Mouse (Mus musculus) hindbrain, embryonic 10.5 days (tissue): ENCODE measurements around the gene Ets1. TPM values are rescaled to one million over a fixed set of nuclear protein-coding genes. Genes with fewer than 3 reads are reported as not detected.

Experiments
- DNase-seq: peaks from one replicate; pipeline ENCODE4 v3.0.0-alpha.2; 2017; ENCODE audit warnings: low spot score
- H3K27ac ChIP-seq: fragments of 300-500 bp; sonication (generic); 2 replicates; pipeline ENCODE4 v1.5.1; 2016; ENCODE audit warnings: mild to moderate bottlenecking, moderate library complexity
- H3K27me3 ChIP-seq: fragments of 300-500 bp; sonication (generic); 2 replicates; pipeline ENCODE4 v1.6.1; 2016; ENCODE audit warnings: mild to moderate bottlenecking; ENCODE audit not compliant: poor library complexity, insufficient read depth, severe bottlenecking
- H3K36me3 ChIP-seq: fragments of 300-500 bp; sonication (generic); 2 replicates; pipeline ENCODE4 v1.6.1; 2016; ENCODE audit warnings: mild to moderate bottlenecking, moderate library complexity
- H3K4me1 ChIP-seq: fragments of 300-500 bp; sonication (generic); replicated peaks from 2 replicates; pipeline ENCODE4 v1.6.1; 2016; ENCODE audit warnings: mild to moderate bottlenecking
- H3K4me3 ChIP-seq: fragments of 300-500 bp; sonication (generic); 2 replicates; pipeline ENCODE4 v1.5.1; 2016; ENCODE audit warnings: mild to moderate bottlenecking, moderate library complexity
- H3K9me3 ChIP-seq: fragments of 300-500 bp; sonication (generic); 2 replicates; pipeline ENCODE4 v1.6.1; 2016; ENCODE audit warnings: mild to moderate bottlenecking, moderate library complexity
- WGBS: fragments of 180-500 bp; shearing (Covaris S2); methylation state at CpG from one replicate; pipeline ENCODE4 v1.1.7; 2016; 5-methylcytosine and 5-hydroxymethylcytosine counted together
- polyA plus RNA-seq: library from polyadenylated mRNA; unstranded; fragments of >200 nt; fragmentation: Nextera tagmentation; extraction: Ambion mirVana; gene quantifications from 2 replicates; pipeline ENCODE4 v1.2.1, GENCODE M21; 2016

Gene Ets1
- polyA plus RNA-seq, 1 experiment from 2014 or later = 29.0 TPM

DNA sequence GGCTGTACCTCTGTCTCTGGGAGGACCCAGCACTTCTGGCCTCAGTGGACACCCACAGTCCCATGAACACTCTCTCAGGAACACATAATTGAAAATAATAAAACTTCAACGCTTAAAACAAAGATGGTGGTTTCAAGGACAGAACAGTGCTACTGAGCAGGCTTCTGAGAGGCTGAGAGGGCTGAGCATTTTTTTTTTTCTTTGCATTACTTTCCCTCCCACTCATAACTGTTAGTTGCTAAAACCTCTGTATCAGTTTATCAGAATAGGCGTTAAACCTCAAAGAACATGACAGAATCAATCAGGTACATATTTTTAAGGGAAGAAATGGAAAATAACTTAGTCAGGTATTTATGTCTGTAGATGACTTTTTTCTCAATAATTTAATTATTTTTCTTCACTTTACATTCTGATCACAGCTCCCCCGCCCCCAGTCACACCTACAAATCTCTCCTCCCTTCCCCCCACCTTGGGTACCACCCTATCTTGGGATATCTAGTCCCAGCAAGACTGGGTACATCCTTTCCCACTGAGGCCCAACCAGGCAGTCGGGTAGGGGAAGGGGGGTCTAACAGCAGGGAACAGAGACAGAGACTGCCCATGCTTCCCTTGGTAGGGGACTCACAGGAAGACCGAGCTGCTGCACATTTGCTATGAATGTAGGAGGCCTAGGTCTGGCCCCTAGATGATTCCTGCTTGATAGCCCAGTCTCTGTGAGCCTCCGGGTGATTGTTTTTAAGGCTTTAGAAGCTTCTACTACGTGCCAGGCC lies 68.1 kb downstream of the Ets1 start:
- Histone ChIP-seq H3K27me3 (peaks cover 31% of the 10 kb centered on the region), H3K4me1 (peaks cover 3% of the 10 kb centered on the region), H3K9me3 (no peaks in the 10 kb centered on the region), H3K36me3 (no peaks in the 10 kb centered on the region), H3K4me3 (no peak overlapping the region), H3K27ac (no peak overlapping the region)
- 81% methylated on average over 7 of the region's 7 CpGs for WGBS
- no peak for DNase-seq

DNA sequence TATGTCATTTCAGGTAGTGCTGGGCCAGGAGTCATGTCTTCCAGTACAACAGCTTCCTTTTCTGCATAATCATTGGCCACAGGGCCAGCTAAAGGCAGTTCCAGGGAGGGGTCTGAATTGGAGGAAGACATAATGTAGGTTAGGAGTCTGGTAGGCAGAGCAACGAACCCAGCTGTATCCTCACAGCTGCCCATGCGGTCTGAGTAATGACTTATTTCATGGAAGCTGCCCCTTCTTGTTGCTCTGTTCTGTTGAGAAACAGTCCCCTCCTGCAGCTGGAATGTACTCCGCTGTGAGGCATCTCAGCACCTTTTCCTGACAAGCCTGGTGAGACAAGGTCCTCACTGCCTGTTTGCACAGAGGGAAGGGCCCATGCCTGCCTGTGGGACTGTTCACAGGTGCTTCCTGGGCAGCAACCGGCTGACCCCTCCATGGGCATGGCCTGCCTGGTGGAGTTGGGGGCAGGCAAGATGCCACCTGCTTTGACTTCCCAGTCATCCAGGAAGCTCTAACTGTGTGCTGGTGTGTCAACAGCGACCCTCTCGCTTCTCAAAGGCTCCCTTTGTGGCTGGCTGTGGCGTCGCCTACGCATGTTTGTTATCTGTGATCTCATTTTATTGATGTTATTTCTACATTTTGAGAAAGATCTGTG lies 69.9 kb downstream of the Ets1 start:
- DNase-seq = no peak
- 79% methylated on average over 9 of the region's 9 CpGs for WGBS
- Histone ChIP-seq H3K4me3 (no peak overlapping the region), H3K9me3 (peaks cover 5% of the 10 kb centered on the region; the same call in 1 of the 2 replicates), H3K27ac (no peak overlapping the region), H3K36me3 (no peaks in the 10 kb centered on the region), H3K27me3 (peaks cover 18% of the 10 kb centered on the region), H3K4me1 (peaks cover 13% of the 10 kb centered on the region)

DNA sequence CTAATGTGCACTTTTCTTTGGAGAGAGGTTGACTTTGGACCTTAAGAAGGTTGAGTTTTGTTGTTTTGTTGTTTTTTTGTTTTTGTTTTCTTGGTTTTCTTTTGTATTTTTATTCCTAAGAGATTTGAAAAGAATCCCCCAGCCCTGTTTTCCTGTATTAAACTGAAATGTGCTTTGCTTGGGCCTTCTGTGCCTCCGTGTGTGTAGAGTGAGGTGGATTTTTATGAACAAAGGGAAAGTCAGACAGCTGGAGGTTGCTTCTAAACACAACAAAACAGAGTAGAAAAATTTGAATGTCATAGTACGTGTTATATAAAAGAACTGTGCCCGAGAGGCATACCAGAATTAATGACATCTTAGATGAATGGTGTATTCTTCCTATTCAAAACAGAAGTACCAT lies 71.4 kb downstream of the Ets1 start:
- no peaks in the 10 kb centered on the region for H3K36me3 ChIP-seq
- DNase-seq = no peak
- H3K27ac ChIP-seq = no peak overlapping the region
- peaks cover 28% of the 10 kb centered on the region for H3K4me1 ChIP-seq
- H3K9me3 ChIP-seq = peaks cover 7% of the 10 kb centered on the region; the same call in 1 of the 2 replicates
- no peak overlapping the region for H3K4me3 ChIP-seq
- peaks cover 25% of the 10 kb centered on the region for H3K27me3 ChIP-seq
- 77% methylated on average over 3 of the region's 3 CpGs for WGBS

DNA sequence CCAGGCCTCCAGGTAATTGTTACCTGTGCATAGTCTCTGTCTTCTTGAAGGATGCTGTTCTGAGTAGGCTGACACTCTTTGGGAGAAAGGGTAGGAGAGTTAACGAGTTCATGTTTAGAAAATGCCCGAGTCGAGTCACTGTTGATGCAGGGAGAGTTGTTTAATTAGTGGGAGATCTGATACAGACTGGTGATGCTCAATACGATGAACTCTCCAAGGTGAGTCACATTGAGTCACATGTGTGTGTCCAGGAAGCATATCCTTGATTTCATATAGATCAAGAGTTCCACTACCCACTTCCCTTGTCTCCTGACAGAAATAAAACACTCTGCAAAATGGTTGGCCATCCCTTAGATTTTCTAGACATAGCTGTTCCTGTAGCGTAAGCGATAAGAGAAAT lies 72.5 kb downstream of the Ets1 start:
- H3K4me1 ChIP-seq = peaks cover 35% of the 10 kb centered on the region

DNA sequence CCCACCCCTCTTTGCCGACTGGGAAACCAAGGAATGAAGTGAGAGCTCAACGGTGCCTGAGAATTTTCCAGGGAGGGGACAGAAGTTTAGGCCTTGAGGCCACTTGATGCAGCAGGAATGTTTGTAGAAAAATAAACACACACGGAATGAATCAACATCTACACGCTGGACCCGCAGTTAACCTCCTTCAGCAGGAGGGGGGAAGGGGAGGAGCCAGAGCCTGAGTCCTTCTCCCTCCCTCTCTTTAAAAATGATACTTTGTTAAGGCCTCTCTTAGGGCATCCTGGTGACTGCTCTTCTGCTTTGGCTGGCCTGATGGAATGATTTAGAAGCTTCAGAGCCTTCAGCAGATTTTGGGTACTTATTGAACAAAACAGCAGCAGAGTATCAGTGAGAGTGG lies 73.3 kb downstream of the Ets1 start:
- 30% methylated on average over 5 of the region's 5 CpGs for WGBS
- DNase-seq = no peak
- no peaks in the 10 kb centered on the region for H3K36me3 ChIP-seq
- H3K27me3 ChIP-seq = peaks cover 44% of the 10 kb centered on the region
- H3K27ac ChIP-seq = no peak overlapping the region
- no peak overlapping the region for H3K4me3 ChIP-seq
- peaks cover 41% of the 10 kb centered on the region for H3K4me1 ChIP-seq
- peaks cover 7% of the 10 kb centered on the region; the same call in 1 of the 2 replicates for H3K9me3 ChIP-seq

More for the DNA sequence above, 72.5 kb downstream of the Ets1 start:
- Histone ChIP-seq H3K36me3 (no peaks in the 10 kb centered on the region), H3K9me3 (peaks cover 7% of the 10 kb centered on the region; the same call in 1 of the 2 replicates), H3K4me3 (no peak overlapping the region), H3K27ac (no peak overlapping the region), H3K27me3 (peaks cover 35% of the 10 kb centered on the region)
- 87% methylated on average over 6 of the region's 6 CpGs for WGBS
- no peak for DNase-seq

DNA sequence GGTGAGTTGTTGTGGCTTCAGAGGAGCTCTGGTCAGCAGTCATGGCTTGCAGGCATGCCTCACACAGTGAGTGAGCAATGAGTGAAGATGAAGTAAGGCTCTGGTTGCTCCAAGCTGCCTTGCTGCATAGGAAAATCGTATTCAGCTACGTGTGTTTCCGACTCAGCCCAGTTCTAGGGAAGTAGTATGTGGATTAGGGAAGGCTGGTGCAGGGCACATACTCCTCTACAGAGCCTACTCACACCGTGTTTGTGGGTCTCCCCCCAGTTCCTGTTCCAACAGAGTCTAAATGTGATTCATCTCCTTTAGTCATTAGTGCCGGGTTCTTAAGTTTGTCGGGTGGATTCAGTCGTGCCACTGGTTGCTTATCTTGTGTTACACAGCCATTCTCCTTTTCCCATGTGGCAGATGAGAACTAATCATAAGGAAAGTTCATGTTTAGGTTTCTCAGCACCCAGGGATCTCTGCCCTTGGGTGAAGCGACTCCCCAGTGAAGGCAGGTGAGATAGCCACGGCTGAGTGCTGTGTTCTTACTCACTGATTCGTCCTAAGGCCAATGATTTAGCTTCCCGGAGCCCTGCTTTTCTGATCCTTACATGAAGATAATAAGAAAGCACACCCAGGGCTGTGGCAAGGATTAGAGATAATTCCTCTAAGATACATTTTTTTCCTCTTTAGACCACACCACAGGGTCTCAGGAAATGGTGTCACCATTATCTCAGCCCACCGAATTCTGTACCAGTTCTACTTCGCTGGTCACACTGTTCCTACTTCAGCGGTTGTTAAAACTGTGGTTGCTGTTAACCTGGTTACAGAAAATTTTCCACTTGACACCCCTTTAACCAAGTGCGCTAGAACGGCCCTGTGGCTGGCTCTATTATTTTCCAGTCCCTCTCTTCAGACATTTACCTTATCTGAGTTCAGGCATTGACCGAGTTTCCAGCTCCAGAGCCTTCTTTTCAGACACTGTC lies 74.0 kb downstream of the Ets1 start:
- Histone ChIP-seq H3K4me3 (no peak overlapping the region), H3K27ac (no peak overlapping the region)
- 80% methylated on average over 17 of the region's 17 CpGs for WGBS

DNA sequence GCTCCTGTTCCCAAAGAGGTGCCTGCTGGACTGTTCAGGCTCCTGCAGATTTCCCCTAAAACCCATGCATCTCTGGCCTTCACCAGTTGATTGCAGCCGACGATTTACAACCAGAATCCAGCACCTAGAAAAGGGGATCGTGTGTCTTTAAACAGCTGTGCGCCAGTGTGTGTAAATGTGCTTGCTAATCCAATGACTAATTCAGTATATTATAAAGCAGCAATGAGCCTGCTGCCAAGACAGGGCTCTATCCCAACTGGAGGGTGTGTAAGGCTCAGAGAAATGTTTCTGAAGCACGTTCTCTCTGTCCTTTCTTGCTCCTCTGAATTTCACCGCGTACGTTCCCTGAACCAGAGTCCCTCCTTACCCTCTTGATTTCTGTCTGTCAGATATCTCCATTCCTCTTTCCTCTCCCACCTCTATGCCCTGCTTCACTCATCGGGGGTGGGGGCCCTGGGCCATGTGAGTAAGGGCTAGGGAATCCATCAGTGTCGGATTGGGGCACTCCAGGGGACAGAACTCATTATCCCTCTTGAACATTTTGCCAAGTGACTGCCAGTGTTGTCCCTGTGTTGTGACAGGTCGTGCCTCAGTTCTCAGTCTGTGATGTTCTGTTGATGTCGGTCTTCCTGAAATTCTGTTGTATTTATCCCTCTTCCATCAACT lies 75.1 kb downstream of the Ets1 start:
- H3K36me3 ChIP-seq = no peaks in the 10 kb centered on the region
- H3K4me1 ChIP-seq = peaks cover 59% of the 10 kb centered on the region
- H3K9me3 ChIP-seq = peaks cover 7% of the 10 kb centered on the region; the same call in 1 of the 2 replicates
- 89% methylated on average over 12 of the region's 12 CpGs for WGBS
- H3K27ac ChIP-seq = no peak overlapping the region
- DNase-seq = no peak
- H3K4me3 ChIP-seq = no peak overlapping the region
- peaks cover 46% of the 10 kb centered on the region for H3K27me3 ChIP-seq

More for the DNA sequence above, 74.0 kb downstream of the Ets1 start:
- Histone ChIP-seq H3K4me1 (peaks cover 48% of the 10 kb centered on the region), H3K36me3 (no peaks in the 10 kb centered on the region), H3K27me3 (peaks cover 51% of the 10 kb centered on the region), H3K9me3 (peaks cover 7% of the 10 kb centered on the region; the same call in 1 of the 2 replicates)
- no peak for DNase-seq

DNA sequence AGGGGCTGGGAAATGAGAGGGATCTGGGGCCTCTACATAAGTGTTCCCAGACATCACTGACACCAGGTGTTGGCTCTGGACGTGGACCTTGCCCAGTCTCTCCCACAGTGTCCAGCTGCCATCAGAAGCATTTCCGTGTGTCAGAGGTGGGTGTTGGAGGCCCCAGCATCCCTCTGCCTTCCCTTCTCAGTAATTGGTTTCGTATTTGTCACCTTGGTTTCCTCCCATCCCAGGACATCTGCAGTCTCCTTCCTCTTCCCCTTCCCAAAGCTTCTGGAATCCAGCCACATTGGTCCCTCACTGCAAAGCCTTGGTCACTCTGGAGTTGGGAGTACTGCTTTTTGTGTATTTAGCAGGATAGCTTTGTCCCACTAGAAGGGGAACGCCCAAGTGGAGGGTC lies 75.7 kb downstream of the Ets1 start:
- H3K36me3 ChIP-seq = no peaks in the 10 kb centered on the region
- no peak overlapping the region for H3K4me3 ChIP-seq
- H3K4me1 ChIP-seq = peaks cover 64% of the 10 kb centered on the region
- peaks cover 7% of the 10 kb centered on the region; the same call in 1 of the 2 replicates for H3K9me3 ChIP-seq
- H3K27me3 ChIP-seq = peaks cover 46% of the 10 kb centered on the region
- H3K27ac ChIP-seq = no peak overlapping the region
- 77% methylated on average over 4 of the region's 4 CpGs for WGBS
- no peak for DNase-seq

DNA sequence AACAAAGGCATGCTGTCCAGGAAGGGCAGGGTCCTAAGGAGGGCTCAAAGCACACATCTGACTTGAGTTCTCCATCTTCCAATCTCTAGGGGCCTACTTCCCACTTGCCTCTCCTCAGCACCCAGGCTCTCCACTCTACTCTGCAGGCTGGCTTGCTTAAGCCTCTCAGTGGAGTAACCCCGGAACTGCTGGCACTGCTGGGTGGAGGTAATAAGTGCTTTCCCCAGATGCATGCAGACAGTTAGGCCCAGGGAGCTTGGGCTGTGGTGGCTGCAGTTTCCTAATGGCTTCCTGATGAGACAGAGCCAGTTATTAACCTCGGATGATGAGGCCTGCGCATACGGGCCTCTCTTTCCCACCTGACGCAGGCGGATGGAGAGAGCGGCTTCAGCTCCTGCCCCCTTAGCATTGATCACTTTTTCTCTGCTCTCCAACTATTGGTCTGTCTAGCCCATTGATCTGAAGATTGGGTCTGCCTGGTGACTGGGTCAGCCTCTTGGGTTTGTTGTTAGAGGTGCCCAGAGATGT lies 76.4 kb downstream of the Ets1 start:
- H3K27me3 ChIP-seq = peaks cover 52% of the 10 kb centered on the region
- H3K36me3 ChIP-seq = no peaks in the 10 kb centered on the region
- no peak overlapping the region for H3K4me3 ChIP-seq
- H3K9me3 ChIP-seq = peaks cover 7% of the 10 kb centered on the region; the same call in 1 of the 2 replicates
- no peak overlapping the region for H3K27ac ChIP-seq
- no peak for DNase-seq
- H3K4me1 ChIP-seq = peaks cover 71% of the 10 kb centered on the region
- 87% methylated on average over 7 of the region's 7 CpGs for WGBS

DNA sequence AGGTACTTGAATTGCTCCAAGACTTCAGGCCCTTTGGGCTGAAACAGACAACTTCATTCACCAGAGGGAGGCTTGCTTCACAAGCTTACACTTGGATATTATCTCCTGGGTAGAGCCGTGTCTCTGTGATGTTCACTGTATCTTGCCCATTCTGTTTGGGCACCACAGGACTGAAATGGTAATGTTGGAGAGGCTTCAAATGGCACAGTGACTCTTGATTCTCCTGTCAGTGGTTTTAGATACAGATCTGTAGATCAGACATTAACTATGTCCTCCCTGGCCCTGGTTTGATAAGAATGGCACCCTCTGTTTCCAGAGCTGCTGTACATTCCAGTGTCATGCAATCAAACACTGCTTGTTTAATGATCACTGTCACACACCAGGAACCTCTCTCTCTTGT lies 77.1 kb downstream of the Ets1 start:
- no peak for DNase-seq
- Histone ChIP-seq H3K4me3 (no peak overlapping the region), H3K9me3 (peaks cover 7% of the 10 kb centered on the region; the same call in 1 of the 2 replicates), H3K27ac (no peak overlapping the region), H3K27me3 (peaks cover 56% of the 10 kb centered on the region), H3K4me1 (peaks cover 76% of the 10 kb centered on the region), H3K36me3 (no peaks in the 10 kb centered on the region)
- WGBS = 87% methylated on average over 1 of the region's 1 CpGs

DNA sequence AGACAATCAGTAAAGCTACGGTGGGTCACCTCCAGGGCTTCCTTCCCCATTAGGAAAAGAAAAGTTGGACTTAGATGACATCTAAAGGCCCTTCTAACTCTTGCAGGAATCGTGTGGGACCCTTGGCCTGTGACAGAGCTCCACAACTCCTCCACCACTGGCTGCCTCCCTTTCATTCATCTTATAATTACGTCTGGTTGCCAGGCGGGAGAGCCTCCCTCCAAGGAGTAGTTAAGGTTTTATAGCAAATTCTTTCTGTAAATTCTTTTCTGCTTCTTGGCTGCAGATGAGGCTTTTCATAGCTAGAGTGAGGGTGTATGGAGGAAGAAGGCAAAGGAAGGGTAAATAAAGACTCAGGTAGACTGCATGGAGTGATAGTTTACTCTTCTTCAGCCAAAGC lies 77.8 kb downstream of the Ets1 start:
- no peak overlapping the region for H3K4me3 ChIP-seq
- WGBS = 72% methylated on average over 4 of the region's 4 CpGs
- no peaks in the 10 kb centered on the region for H3K36me3 ChIP-seq
- peaks cover 7% of the 10 kb centered on the region; the same call in 1 of the 2 replicates for H3K9me3 ChIP-seq
- H3K4me1 ChIP-seq = peaks cover 76% of the 10 kb centered on the region
- no peak for DNase-seq
- H3K27me3 ChIP-seq = peaks cover 63% of the 10 kb centered on the region
- H3K27ac ChIP-seq = no peak overlapping the region

DNA sequence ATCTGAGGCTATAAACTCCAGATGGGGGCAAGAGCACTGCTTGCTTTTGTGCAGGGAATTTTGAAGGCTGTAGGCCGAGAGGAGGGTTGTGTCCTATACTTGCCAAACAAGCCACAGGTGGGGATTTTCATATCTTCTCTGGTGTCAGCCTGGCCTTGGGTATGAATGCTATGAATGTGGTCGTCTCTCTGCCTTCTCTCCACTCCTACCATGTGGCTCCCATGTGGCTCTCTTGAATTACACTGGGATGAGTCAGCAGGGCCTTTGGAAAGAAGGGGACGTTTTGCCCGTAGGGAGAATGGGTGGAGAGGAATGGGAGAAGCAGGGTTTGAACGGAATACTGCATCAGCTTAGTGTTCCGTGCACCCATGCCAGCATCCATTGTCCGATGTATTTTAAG lies 78.5 kb downstream of the Ets1 start:
- 72% methylated on average over 7 of the region's 7 CpGs for WGBS
- Histone ChIP-seq H3K27me3 (peaks cover 69% of the 10 kb centered on the region), H3K4me3 (no peak overlapping the region), H3K4me1 (peaks cover 75% of the 10 kb centered on the region), H3K9me3 (peaks cover 7% of the 10 kb centered on the region; the same call in 1 of the 2 replicates), H3K36me3 (no peaks in the 10 kb centered on the region), H3K27ac (no peak overlapping the region)
- DNase-seq = no peak
